Mouse (Mus musculus): Measurements from ENCODE around the gene Ndufa6.
"Not testable (repeated sequence)": the region's sequence is repeated elsewhere in the genome, so short reads cannot be mapped to it uniquely, and the experiment has no call there.

DNA sequence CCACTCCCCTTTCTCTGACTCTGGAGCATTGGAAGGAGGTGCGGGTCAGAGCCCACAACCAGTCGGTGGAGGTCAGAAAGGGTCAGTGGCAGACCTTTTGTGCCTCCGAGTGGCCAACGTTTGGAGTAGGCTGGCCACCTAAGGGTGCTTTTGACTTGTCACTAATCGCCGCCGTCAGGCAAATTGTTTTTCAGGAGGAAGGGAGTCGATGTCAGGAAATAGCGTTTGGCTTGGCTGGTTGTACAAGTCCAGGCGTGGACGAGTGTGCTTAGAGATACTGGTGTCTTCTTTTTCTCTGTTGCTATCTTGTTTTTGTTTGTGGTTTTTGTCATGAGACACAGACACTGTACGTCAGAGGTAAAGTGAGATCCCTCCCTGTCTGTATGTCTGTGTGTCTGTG, 9.7 kb upstream of the Ndufa6 start:
- TF ChIP-seq CTCF, POLR2A (IDR thresholded peaks at IDR 0.05; ENCODE audit: extremely low read depth, insufficient read depth, low read length): not testable (repeated sequence)

All from cortical plate, adult 2 months (tissue).